Mouse (Mus musculus) left cerebral cortex, postnatal 25 days (tissue): ENCODE measurements around the gene Usp29. TPM values are rescaled to one million over a fixed set of nuclear protein-coding genes. Genes with fewer than 3 reads are reported as not detected.
"Not testable (repeated sequence)": the region's sequence is repeated elsewhere in the genome, so short reads cannot be mapped to it uniquely, and the experiment has no call there.

ENCODE experiments used
- DNase-seq, 2 experiments: peaks; one replicate each; pipeline ENCODE4 v3.0.0; 2022; ENCODE audit warnings: low spot score in 2 of 2, mixed read lengths in 1 of 2
- intact Hi-C: fragments of 180-260 bp; cut with DNase I; formaldehyde crosslinking; loops from one replicate; pipeline ENCODE4 v1.15.1; 2025
- microRNA-seq, 2 experiments: library from miRNA; unstranded; fragments of <30 nt; microRNA quantifications; one replicate each; pipeline ENCODE4 v1.2.0; 2022
- total RNA-seq, 2 experiments: library from RNA; stranded (reverse); gene quantifications; 2 replicates each; pipeline ENCODE4 v1.2.3; 2021

Gene Usp29
- total RNA-seq, 2 experiments from 2014 or later, result 41.2 to 43.8 TPM

DNA sequence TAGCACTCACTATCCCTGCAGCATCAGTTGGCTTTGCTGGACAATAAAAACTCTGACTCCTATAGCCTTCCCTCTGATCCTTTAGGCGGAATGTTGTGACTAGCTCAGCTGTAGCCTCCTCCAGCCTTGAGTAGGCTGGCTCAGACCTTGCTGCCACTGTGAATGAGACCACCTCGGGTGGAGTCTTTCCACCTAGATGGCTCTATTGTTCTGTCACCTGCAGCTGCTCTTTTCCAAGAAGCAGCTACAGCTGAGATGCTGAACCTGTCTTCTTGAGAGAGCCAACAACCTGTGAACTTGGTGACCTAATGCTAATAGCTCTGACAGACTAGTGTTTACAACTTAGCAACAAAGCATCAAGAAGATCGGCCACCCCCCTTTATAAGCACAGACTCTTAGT is 268.5 kb downstream of the Usp29 start:
- DNase-seq, intact Hi-C loops: not testable (repeated sequence)

DNA sequence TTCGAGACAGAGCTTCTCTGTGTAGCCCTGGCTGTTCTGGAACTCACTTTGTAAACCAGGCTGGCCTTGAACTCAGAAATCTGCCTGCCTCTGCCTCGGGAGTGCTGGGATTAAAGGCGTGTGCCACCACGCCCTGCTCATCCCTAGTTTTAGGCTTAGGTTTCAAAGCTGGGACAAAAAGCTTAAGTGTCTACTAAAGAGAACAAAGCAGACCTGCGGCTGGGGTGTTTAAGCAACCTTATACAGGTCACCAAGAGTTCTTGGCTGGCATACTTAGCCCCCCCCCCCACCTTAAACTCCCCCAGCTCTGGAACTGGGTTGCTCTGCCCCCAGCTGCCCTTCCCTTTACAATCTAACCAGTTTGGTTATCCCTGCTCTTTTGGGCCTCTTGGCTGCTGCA is 275.1 kb downstream of the Usp29 start:
- DNase-seq, intact Hi-C loops: not testable (repeated sequence)

Small RNA genes lying within 50 kb of the gene (microRNA-seq; reads per million reads assigned to microRNA genes)
- gene Mir3099, result 776 to 919 reads per million in 2 experiments

Other genes starting within 250 kb of the Usp29 start
- not detected for gene Olfr5, start 243.6 kb upstream of the Usp29 start, total RNA-seq
- not detected for gene Olfr1347, start 230.8 kb upstream of the Usp29 start, total RNA-seq
- gene Olfr1348, start 221.8 kb upstream of the Usp29 start, total RNA-seq, result not detected
- gene Olfr1349, start 207.6 kb upstream of the Usp29 start, total RNA-seq, result not detected
- not detected for gene Olfr1350, start 165.7 kb upstream of the Usp29 start, total RNA-seq
- 1 to 10 TPM; 5.1 to 5.4 TPM for gene Zim1, start 34.1 kb upstream of the Usp29 start, total RNA-seq
- 100 to 1,000 TPM; 201 to 222 TPM for gene Peg3, start 147 bp upstream of the Usp29 start, total RNA-seq